Mouse (Mus musculus): ENCODE measurements around the gene Fkbpl. TPM values are rescaled to one million over a fixed set of nuclear protein-coding genes. Genes with fewer than 3 reads are reported as not detected.

Gene Fkbpl
- polyA plus RNA-seq, 1 experiment from 2014 or later = 16.5 TPM

GRCm38 (mm10) chr17:34685120-34686110, 40.9 kb downstream of the Fkbpl start:
- H3K4me2 ChIP-seq (replicated peaks; ENCODE audit: low read depth, low read length) = no peak overlapping the region
- no peaks in the 10 kb centered on the region for H3K9me3 ChIP-seq (ENCODE audit: control insufficient read depth, low read length)
- H3K4me1 ChIP-seq (ENCODE audit: control insufficient read depth, insufficient read depth, low read length) = 0 out of 2 replicates have a peak, but pooled peaks cover 3% of the 10 kb centered on the region
- WGBS = 80% methylated on average over 28 of the region's 28 CpGs
- H3K27me3 ChIP-seq (ENCODE audit: control insufficient read depth, insufficient read depth, low read length) = no peaks in the 10 kb centered on the region
- H3K9ac ChIP-seq (ENCODE audit: low read depth, low read length) = no peak overlapping the region
- no peak overlapping the region for H3K27ac ChIP-seq (ENCODE audit: low read depth, low read length)
- ATAC-seq (ENCODE audit: low FRiP score, low TSS enrichment) = no peak
- no peaks in the 10 kb centered on the region for H3K36me3 ChIP-seq (ENCODE audit: control insufficient read depth, insufficient read depth, low read length)
- no peak overlapping the region for H3K4me3 ChIP-seq (ENCODE audit: low read length)

- no peak for ATAC-seq (ENCODE audit: low FRiP score, low TSS enrichment)
- Histone ChIP-seq H3K27ac (ENCODE audit: low read depth, low read length) (no peak overlapping the region), H3K4me2 (replicated peaks; ENCODE audit: low read depth, low read length) (no peak overlapping the region), H3K4me1 (ENCODE audit: control insufficient read depth, insufficient read depth, low read length) (0 out of 2 replicates have a peak, but pooled peaks cover 3% of the 10 kb centered on the region), H3K36me3 (ENCODE audit: control insufficient read depth, insufficient read depth, low read length) (no peaks in the 10 kb centered on the region), H3K9ac (ENCODE audit: low read depth, low read length) (no peak overlapping the region), H3K27me3 (ENCODE audit: control insufficient read depth, insufficient read depth, low read length) (no peaks in the 10 kb centered on the region), H3K4me3 (ENCODE audit: low read length) (no peak overlapping the region), H3K9me3 (ENCODE audit: control insufficient read depth, low read length) (no peaks in the 10 kb centered on the region)
- 88% methylated on average over 7 of the region's 7 CpGs for WGBS
Measured at GRCm38 (mm10) chr17:34688889-34689288, 44.3 kb downstream of the Fkbpl start.

- no peak overlapping the region for H3K27ac ChIP-seq (ENCODE audit: low read depth, low read length)
- no peak overlapping the region for H3K4me2 ChIP-seq (replicated peaks; ENCODE audit: low read depth, low read length)
- no peaks in the 10 kb centered on the region for H3K4me1 ChIP-seq (ENCODE audit: control insufficient read depth, insufficient read depth, low read length)
- no peak overlapping the region for H3K4me3 ChIP-seq (ENCODE audit: low read length)
- no peak overlapping the region for H3K9ac ChIP-seq (ENCODE audit: low read depth, low read length)
- H3K36me3 ChIP-seq (ENCODE audit: control insufficient read depth, insufficient read depth, low read length) = no peaks in the 10 kb centered on the region
- WGBS = 34% methylated on average over 4 of the region's 4 CpGs
- H3K27me3 ChIP-seq (ENCODE audit: control insufficient read depth, insufficient read depth, low read length) = no peaks in the 10 kb centered on the region
- no peak for ATAC-seq (ENCODE audit: low FRiP score, low TSS enrichment)
- H3K9me3 ChIP-seq (ENCODE audit: control insufficient read depth, low read length) = no peaks in the 10 kb centered on the region
Measured at GRCm38 (mm10) chr17:34690458-34690857, 45.9 kb downstream of the Fkbpl start.

GRCm38 (mm10) chr17:34692906-34693305, 48.3 kb downstream of the Fkbpl start:
- H3K27me3 ChIP-seq (ENCODE audit: control insufficient read depth, insufficient read depth, low read length) = no peaks in the 10 kb centered on the region
- H3K9me3 ChIP-seq (ENCODE audit: control insufficient read depth, low read length) = no peaks in the 10 kb centered on the region
- no peak overlapping the region for H3K4me3 ChIP-seq (ENCODE audit: low read length)
- H3K36me3 ChIP-seq (ENCODE audit: control insufficient read depth, insufficient read depth, low read length) = no peaks in the 10 kb centered on the region
- no peak overlapping the region for H3K9ac ChIP-seq (ENCODE audit: low read depth, low read length)
- no peak for ATAC-seq (ENCODE audit: low FRiP score, low TSS enrichment)
- H3K4me1 ChIP-seq (ENCODE audit: control insufficient read depth, insufficient read depth, low read length) = no peaks in the 10 kb centered on the region
- H3K4me2 ChIP-seq (replicated peaks; ENCODE audit: low read depth, low read length) = no peak overlapping the region
- no peak overlapping the region for H3K27ac ChIP-seq (ENCODE audit: low read depth, low read length)
- WGBS = 65% methylated on average over 7 of the region's 7 CpGs

Other genes starting within 250 kb of the Fkbpl start
- 0.74 and 1.9 TPM in 2 replicates for gene BC051142, start 245.9 kb upstream of the Fkbpl start, polyA plus RNA-seq (2014; fragmentation: Nextera tagmentation; extraction: Ambion mirVana)
- gene Btnl4, start 167.4 kb upstream of the Fkbpl start, polyA plus RNA-seq (2014; fragmentation: Nextera tagmentation; extraction: Ambion mirVana) = not detected in 2 replicates
- gene Btnl6, start 127.4 kb upstream of the Fkbpl start, polyA plus RNA-seq (2014; fragmentation: Nextera tagmentation; extraction: Ambion mirVana) = not detected in 2 replicates
- 9.7 and 11.2 TPM in 2 replicates for gene Notch4, start 80.5 kb upstream of the Fkbpl start, polyA plus RNA-seq (2014; fragmentation: Nextera tagmentation; extraction: Ambion mirVana)
- 19.3 and 21.4 TPM in 2 replicates for gene Gpsm3, start 55.0 kb upstream of the Fkbpl start, polyA plus RNA-seq (2014; fragmentation: Nextera tagmentation; extraction: Ambion mirVana)
- 17.8 and 20.9 TPM in 2 replicates for gene Pbx2, start 53.5 kb upstream of the Fkbpl start, polyA plus RNA-seq (2014; fragmentation: Nextera tagmentation; extraction: Ambion mirVana)
- gene Ager, start 46.9 kb upstream of the Fkbpl start, polyA plus RNA-seq (2014; fragmentation: Nextera tagmentation; extraction: Ambion mirVana) = 5.8 and 6.6 TPM in 2 replicates
- gene Rnf5, start 41.1 kb upstream of the Fkbpl start, polyA plus RNA-seq (2014; fragmentation: Nextera tagmentation; extraction: Ambion mirVana) = 118 and 139 TPM in 2 replicates
- 61.7 and 75.3 TPM in 2 replicates for gene Agpat1, start 40.5 kb upstream of the Fkbpl start, polyA plus RNA-seq (2014; fragmentation: Nextera tagmentation; extraction: Ambion mirVana)
- 3.2 and 3.6 TPM in 2 replicates for gene Egfl8, start 28.8 kb upstream of the Fkbpl start, polyA plus RNA-seq (2014; fragmentation: Nextera tagmentation; extraction: Ambion mirVana)
- gene Ppt2, start 16.3 kb upstream of the Fkbpl start, polyA plus RNA-seq (2014; fragmentation: Nextera tagmentation; extraction: Ambion mirVana) = 33.5 and 39.1 TPM in 2 replicates
- 0.16 and 0.18 TPM in 2 replicates for gene Prrt1, start 15.2 kb upstream of the Fkbpl start, polyA plus RNA-seq (2014; fragmentation: Nextera tagmentation; extraction: Ambion mirVana)
- 54.6 and 61.7 TPM in 2 replicates for gene Atf6b, start 2.4 kb downstream of the Fkbpl start, polyA plus RNA-seq (2014; fragmentation: Nextera tagmentation; extraction: Ambion mirVana)
- 0.15 and 0.26 TPM in 2 replicates for gene Tnxb, start 25.8 kb downstream of the Fkbpl start, polyA plus RNA-seq (2014; fragmentation: Nextera tagmentation; extraction: Ambion mirVana)
- not detected in 2 replicates for gene C4b, start 99.1 kb downstream of the Fkbpl start, polyA plus RNA-seq (2014; fragmentation: Nextera tagmentation; extraction: Ambion mirVana)
- not detected in 2 replicates for gene Cyp21a1, start 159.8 kb downstream of the Fkbpl start, polyA plus RNA-seq (2014; fragmentation: Nextera tagmentation; extraction: Ambion mirVana)
- 25.2 and 28.7 TPM in 2 replicates for gene Stk19, start 192.2 kb downstream of the Fkbpl start, polyA plus RNA-seq (2014; fragmentation: Nextera tagmentation; extraction: Ambion mirVana)
- gene Dxo, start 192.3 kb downstream of the Fkbpl start, polyA plus RNA-seq (2014; fragmentation: Nextera tagmentation; extraction: Ambion mirVana) = 55.7 and 66.4 TPM in 2 replicates
- 22.8 and 45.9 TPM in 2 replicates for gene Skiv2l, start 205.4 kb downstream of the Fkbpl start, polyA plus RNA-seq (2014; fragmentation: Nextera tagmentation; extraction: Ambion mirVana)
- 107 and 119 TPM in 2 replicates for gene Nelfe, start 205.6 kb downstream of the Fkbpl start, polyA plus RNA-seq (2014; fragmentation: Nextera tagmentation; extraction: Ambion mirVana)
- 4.0 and 5.4 TPM in 2 replicates for gene Cfb, start 217.8 kb downstream of the Fkbpl start, polyA plus RNA-seq (2014; fragmentation: Nextera tagmentation; extraction: Ambion mirVana)
- 2.1 and 3.7 TPM in 2 replicates for gene Zbtb12, start 234.7 kb downstream of the Fkbpl start, polyA plus RNA-seq (2014; fragmentation: Nextera tagmentation; extraction: Ambion mirVana)
- gene Gm20547, start 237.3 kb downstream of the Fkbpl start, polyA plus RNA-seq (2014; fragmentation: Nextera tagmentation; extraction: Ambion mirVana) = not detected in 2 replicates